Mouse (Mus musculus) thymus, postnatal 0 days (tissue): ENCODE results near the gene Sarnp. TPM values are rescaled to one million over a fixed set of nuclear protein-coding genes. Genes with fewer than 3 reads are reported as not detected.

Source experiments
- DNase-seq: peaks from one replicate; pipeline ENCODE4 v3.0.0-alpha.2; 2015; ENCODE audit warnings: low spot score
- polyA plus RNA-seq: library from polyadenylated mRNA; unstranded; fragments of >200 nt; fragmentation: Nextera tagmentation; extraction: Ambion mirVana; gene quantifications from 2 replicates; pipeline ENCODE4 v1.2.1, GENCODE M21; 2015

Gene Sarnp
- polyA plus RNA-seq, 1 experiment from 2014 or later, result 186 TPM

DNA sequence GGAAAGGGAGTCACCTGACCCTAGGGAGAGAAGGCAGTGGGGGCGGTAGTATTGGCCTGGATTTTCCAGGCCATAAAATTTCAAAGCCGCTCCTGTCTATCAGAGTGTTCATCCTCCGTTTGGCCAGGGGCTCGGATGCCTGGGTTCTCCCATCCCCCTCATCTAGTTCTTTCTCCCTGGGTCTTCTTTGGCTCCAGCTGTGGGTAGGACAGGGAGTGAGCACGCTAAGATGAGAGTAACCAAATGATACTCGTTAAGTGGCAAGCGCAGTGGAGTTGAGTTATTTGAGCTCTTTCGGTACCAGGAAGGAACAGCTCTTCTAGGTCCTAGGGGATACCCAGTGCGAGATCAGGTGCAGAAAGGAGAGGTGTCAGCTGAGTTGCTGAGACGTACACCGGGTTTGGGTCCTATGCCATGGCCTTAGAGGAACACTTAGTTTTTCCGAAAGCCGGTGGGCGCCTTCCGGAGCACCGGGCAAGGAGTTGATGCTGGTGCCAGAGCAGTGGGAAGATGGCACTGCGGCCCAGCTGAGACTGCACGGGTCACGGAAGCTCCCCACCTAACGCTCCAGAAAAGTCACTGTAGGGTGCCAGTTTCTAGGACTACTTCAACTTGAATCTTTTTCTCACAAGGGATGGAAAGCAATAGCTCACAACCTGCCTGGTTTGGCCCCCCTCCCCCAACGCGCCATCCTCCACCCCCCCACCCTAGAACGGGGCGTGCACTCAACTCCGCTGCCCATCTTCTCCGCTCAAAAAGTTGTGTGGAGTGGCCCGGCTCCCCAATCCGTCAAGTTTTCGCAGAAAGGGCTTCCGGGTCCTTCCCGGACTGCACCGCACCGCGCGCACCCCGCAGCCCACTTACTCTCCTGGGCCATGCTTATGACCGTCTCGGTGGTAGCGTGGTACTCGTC, 73.5 kb downstream of the Sarnp start:
- peak; percentile 24 for DNase-seq

- peak; percentile 76 for DNase-seq
Observed at GRCm38 (mm10) chr10:128891296-128892094, 74.4 kb downstream of the Sarnp start, which contains the start of gene Gdf11. Gene Gdf11 (minus strand): TSS chr10:128891718.

DNA sequence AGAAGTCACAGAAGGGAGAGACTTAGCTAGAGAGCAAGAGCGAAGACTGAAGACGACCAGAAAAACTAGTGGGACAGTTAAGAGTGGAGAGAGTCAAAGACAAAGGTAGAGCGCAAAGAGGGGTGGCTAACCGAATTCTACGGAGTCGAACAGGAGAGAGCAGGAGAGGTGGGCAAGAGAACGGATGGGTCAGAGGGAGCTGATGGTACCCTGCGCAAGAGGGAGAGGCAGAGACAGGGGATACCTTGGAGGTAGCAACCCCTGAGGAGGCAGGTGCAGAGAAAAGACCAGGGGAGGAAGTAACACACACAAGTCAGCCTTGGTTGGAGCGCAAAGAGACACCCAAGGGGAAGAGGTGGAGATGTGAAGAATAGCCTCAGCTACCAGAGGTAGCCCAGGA, 75.1 kb downstream of the Sarnp start:
- no peak for DNase-seq

GRCm38 (mm10) chr10:128895437-128895836, 78.3 kb downstream of the Sarnp start:
- DNase-seq, result peak; percentile 87

DNA sequence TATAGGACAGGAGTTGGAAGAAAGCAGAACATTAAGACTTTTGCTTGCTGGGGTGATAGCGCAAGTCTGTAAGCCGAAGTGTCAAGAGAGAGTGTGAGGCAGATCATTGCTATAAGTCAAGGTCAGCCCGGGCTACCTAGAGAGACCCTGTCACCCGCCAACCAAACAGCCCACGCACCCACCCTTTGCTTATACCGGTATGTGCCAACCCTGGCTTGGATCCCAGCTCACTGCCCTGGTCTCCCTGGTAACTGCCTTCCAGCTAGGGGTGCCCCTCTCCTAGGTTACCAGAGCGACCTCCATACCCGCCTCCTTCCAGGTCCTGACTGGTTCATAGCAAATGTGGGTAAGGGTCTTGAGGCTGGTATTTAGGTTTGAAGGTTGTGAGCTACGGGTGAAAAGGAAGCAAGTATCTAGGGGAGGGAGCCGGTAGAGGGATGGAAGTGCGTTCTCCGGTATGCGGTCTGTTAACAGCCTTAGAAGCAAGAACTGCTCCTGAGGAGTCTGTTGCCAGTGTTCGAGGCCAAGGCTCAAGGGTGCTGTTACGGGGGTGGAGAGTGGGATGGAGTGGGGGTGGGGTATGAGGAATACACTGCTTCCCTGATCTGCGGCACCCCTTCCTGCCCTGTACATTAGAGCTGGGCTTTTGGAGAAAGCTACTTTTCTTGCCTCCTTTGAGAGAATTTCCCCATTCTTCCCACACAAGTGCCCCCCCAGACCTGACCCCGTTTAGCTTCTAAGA, 79.0 kb downstream of the Sarnp start:
- DNase-seq, result no peak

DNA sequence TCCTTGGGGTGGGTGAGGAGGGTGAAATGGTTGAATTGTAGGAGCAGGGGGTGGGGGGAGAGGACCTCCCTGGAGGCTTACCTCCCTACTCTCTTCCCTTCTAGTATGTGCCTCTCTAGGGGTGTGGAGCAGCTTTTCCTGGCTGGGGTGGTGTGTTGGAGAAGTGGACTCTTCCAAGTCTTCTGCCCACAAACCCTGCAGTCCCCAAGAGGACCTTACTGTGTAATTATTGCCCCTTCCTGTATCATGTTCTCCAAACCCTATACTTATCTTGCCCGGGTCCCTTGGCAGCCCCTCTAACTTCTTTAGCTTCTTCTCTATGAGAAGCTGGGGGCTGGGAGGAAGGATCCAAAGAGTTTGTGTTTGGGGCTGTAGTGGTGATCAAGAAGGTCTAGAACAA, 79.7 kb downstream of the Sarnp start:
- DNase-seq, result no peak

DNA sequence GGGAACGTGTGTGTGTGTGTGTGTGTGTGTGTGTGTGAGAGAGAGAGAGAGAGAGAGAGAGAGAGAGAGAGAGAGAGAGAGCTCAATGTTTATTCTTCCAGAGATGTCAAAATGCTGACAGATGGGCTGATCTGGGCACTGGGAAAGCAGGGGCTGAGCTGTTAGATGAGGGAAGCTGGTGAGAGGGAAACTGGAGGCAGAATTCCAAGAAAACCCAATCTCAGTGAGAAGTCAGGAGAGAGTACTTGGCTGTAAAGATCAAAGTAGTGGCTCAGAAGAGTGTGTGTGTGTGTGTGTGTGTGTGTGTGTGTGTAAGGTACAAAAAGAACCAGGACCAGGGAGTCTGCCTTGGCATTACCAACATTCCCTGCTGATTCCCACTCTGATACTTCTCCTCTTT, 80.4 kb downstream of the Sarnp start:
- no peak for DNase-seq

DNA sequence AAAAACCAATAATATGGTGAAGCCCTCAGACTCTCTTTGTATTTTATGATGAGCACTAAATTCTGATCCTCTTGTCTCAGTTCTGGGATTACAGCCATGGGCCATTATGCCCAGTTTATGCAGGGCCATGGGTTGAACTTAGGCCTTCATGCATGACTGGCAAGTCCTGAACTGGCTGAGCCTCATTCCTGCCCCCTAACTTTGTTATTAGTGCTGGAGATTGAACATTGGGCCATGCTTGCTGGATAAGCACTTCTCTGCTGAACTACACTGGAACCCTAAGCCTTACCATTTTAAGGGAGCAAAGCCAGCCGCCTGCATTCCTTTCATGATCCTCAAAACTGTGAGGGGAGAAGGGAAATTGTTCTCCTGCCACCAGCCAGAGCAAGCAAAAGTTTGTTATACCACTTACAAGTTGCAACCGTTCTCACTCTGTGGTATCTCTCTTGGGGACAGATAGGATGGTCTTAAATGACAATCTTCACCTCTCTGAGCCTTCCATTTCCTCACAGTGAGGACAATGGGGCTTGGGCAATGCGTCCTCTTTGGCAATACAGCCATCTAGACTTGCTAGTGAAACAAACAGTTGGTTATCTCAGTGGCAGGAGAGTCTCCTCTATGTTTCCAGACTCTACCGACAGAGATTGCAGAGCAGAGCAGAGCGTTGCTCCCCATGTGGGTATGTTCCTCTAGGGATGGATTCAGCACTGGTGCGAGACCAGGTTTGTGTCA, 82.8 kb downstream of the Sarnp start:
- no peak for DNase-seq

GRCm38 (mm10) chr10:128900698-128901097, 83.6 kb downstream of the Sarnp start, which contains the start of gene Cd63:
Gene Cd63 (plus strand): TSS chr10:128900989.
- no peak for DNase-seq

DNA sequence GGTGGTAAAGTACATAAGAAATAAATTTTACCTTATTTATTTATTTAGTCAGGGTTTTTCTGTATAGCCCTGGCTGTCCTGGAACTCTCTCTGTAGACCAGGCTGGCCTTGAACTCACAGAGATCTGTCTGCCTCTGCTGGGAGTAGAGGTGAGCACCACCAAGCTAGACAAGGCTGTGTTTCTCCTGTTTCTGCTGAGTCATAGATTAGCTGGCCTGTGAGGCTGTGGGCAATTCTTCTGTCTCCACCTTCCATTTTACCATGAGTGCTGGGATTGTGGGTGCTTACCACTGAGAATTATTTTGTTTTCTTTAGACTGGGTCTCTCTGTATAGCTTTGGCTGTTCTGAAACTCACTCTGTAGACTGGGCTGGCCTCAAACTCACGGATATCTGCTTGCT, 84.3 kb downstream of the Sarnp start:
- no peak for DNase-seq

GRCm38 (mm10) chr10:128902409-128902988, 85.4 kb downstream of the Sarnp start:
- DNase-seq, result peak; percentile 31

DNA sequence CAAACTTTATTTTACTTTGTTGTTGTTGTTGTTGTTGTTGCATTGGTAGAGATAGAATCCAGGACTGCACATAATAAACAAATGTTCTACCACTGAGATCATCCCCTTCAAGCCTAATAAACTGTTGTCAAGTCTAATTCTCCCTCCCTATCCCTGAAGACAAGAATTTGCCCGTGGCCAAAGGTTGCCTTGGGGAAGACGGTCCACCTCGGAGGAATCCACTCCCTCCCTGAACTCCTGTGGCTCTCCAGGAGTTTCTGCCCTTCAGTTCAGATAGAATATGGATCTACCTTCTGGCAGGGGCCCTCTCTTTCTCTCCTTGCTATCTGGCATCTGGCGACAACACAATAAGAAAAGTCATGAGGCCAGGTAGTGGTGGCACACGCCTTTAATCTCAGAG, 87.7 kb downstream of the Sarnp start:
- DNase-seq, result no peak

GRCm38 (mm10) chr10:128908778-128909448, 91.8 kb downstream of the Sarnp start:
- no peak for DNase-seq

DNA sequence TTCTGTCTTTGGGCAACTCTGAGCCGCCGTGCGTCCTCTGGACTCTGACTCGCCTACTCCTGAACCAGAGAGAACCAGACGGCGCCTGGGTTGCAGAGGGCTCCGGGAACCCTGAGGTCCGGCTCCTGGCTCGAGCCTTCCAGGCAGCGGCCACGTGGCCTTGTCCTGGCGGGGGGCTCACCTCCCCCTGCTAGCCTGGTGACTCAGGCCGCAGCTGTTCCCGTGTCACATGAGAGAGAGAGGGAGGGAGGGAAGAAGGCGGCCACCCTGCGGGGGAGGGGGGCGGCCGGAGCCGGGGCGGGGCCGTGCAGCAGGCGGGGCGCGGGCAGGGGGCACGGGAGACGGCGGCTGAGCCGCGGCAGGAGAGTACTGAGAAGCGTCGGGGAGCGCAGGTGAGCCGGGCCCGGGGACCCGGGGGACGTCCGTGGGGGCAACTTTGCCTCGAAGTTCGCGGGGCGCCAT, 92.5 kb downstream of the Sarnp start:
- no peak for DNase-seq

GRCm38 (mm10) chr10:128910066-128910841, 93.1 kb downstream of the Sarnp start:
- no peak for DNase-seq

DNA sequence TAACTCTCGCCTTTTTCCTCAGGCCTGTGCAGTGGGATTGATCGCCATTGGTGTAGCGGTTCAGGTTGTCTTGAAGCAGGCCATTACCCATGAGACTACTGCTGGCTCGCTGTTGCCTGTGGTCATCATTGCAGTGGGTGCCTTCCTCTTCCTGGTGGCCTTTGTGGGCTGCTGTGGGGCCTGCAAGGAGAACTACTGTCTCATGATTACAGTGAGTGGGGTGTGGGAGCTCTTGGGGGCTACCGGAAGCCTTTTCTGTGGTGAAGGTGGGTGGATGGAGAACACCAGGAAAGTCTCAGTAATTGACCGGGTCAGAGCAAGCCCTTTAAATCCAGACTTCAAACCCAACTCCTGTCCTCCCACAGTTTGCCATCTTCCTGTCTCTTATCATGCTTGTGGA, 94.3 kb downstream of the Sarnp start:
- no peak for DNase-seq

DNA sequence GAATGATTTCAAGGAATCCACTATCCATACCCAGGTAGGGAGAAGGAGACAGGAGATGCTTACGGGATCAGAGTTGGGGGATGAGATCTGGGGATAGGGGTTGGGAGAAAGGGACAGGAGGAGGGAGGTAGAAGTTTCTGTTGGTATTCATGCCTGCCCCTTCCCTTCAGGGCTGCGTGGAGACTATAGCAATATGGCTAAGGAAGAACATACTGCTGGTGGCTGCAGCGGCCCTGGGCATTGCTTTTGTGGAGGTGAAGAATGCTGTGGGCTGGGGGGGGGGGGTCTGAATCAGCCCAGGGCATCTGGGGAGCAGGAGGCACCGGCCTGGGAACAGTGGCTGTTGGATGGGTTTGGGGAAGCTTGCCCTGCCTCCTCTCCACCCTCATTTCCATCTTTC, 95.1 kb downstream of the Sarnp start:
- DNase-seq, result no peak

- no peak for DNase-seq
Observed at GRCm38 (mm10) chr10:128912791-128913190, 95.7 kb downstream of the Sarnp start.

DNA sequence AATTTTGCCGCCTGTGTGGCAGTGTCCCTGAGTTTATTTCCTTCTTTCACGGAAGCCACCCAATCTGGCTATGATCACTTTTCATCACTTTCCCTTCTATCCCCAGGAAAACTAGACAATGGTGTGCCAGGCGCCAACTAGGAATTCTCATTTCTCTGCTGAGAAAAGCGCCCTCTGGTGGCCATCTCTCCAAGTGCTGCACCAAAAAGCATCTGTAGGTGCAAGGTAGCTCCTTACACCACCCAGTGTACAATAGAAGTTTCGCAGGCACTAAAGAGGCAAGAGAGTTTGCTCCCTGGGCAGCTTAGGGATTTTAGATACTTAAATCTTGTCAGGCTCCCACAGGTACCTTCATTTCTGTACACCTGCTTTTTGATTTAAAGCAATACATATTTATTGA, 96.1 kb downstream of the Sarnp start:
- peak; percentile 85 for DNase-seq
